Mouse (Mus musculus): ENCODE measurements around the gene Dpm3.

The Dpm3 gene

GRCm38 (mm10) chr3:89295685-89296230 is 36.6 kb downstream of the Dpm3 start:
- DNase-seq (ENCODE audit: low read depth), result no peak

GRCm38 (mm10) chr3:89296761-89297396 is 37.7 kb downstream of the Dpm3 start:
- no peak for DNase-seq (ENCODE audit: low read depth)

- no peak for DNase-seq (ENCODE audit: low read depth)
Observed at GRCm38 (mm10) chr3:89298908-89299307, 39.8 kb downstream of the Dpm3 start.

GRCm38 (mm10) chr3:89299499-89299898 is 40.3 kb downstream of the Dpm3 start:
- DNase-seq (ENCODE audit: low read depth), result peak; percentile 36

- DNase-seq (ENCODE audit: low read depth), result no peak
Observed at GRCm38 (mm10) chr3:89300071-89300470, 40.9 kb downstream of the Dpm3 start.

- no peak for DNase-seq (ENCODE audit: low read depth)
Observed at GRCm38 (mm10) chr3:89300514-89300913, 41.4 kb downstream of the Dpm3 start.

- no peak for DNase-seq (ENCODE audit: low read depth)
Observed at GRCm38 (mm10) chr3:89304440-89304839, 45.3 kb downstream of the Dpm3 start.

GRCm38 (mm10) chr3:89305105-89305504 is 45.9 kb downstream of the Dpm3 start:
- DNase-seq (ENCODE audit: low read depth), result no peak

- DNase-seq (ENCODE audit: low read depth), result no peak
Observed at GRCm38 (mm10) chr3:89305551-89306325, 46.6 kb downstream of the Dpm3 start.

GRCm38 (mm10) chr3:89308089-89308488 is 48.9 kb downstream of the Dpm3 start:
- DNase-seq (ENCODE audit: low read depth), result peak; percentile 60

- DNase-seq (ENCODE audit: low read depth), result no peak
Observed at GRCm38 (mm10) chr3:89314340-89314739, 55.2 kb downstream of the Dpm3 start.

GRCm38 (mm10) chr3:89314791-89315190 is 55.6 kb downstream of the Dpm3 start:
- no peak for DNase-seq (ENCODE audit: low read depth)

GRCm38 (mm10) chr3:89315195-89315929 is 56.2 kb downstream of the Dpm3 start:
- DNase-seq (ENCODE audit: low read depth), result no peak

- DNase-seq (ENCODE audit: low read depth), result no peak
Observed at GRCm38 (mm10) chr3:89315930-89316831, 57.0 kb downstream of the Dpm3 start.
